Mouse (Mus musculus): ENCODE results near the gene Stmn1.

Gene Stmn1

DNA sequence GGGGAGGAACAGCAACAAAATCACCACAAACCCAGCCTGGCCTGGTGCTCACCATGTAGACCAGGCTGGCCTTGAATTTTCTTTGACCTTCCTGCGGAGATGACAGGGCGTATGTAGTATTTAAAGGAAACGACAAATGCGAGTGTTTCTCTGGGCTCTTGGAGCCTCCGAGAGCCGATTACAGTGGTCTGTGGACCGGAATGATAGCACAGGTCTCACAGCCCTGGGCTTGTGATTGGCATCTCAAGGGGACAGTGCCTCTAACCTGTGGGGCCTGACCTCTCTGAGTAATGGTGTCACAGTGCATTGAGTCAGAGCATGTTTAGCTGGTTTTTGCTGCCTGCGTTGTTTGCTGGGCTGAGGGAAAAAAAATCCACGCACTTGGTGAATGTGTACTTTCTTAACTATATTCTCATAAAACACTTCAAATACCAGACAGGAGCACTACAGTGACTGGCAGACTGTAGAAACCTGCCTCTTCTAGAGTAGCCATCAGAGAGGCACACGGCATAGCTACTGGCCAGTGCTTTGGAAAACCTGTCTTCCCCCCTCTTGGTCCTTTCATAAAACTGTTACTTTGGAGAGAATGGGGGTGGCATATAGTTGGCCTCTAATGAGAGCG is 46.3 kb downstream of the Stmn1 start:
- DNase-seq (ENCODE audit: low spot score) = no peak

GRCm38 (mm10) chr4:134515614-134516013 is 47.5 kb downstream of the Stmn1 start:
- DNase-seq (ENCODE audit: low spot score) = no peak

DNA sequence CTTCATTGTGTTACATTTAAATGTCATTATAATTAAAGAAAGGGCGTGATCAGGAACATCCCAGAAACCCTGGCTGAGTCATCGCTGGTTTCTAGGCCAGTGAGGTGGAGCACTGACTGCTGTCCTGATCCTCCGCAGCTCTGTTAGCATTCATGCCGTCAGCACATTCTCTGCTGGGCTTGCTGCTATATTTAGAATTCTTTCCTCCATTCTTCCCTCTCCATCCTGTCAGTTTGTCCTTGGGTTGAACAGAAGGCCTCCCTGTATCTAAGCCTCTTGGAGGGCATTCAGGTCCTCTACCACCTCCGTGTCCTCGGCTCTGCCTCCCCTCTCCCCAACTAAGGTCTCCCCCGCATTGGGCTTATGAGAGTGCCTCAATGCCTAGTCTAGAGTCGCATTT is 48.9 kb downstream of the Stmn1 start:
- DNase-seq (ENCODE audit: low spot score) = no peak

DNA sequence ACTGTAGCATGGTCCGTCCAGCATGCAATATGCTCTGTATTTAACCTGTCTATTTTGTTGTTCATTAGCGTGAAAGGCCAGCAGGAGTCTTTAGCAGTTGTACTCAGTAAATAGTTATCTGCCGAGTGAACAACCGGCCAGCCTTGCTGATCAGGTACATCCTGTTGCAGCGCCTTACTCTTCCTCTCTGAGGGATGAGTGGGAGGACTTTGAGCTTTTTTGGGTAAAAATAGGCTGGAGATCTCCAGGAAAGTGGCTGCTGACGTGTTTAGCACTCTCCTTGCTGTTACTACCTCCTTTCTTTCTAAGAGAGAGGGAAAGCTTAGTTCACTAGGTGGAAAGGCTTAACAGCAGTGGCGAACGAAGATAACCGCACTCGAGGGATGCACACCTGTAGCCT is 49.6 kb downstream of the Stmn1 start:
- no peak for DNase-seq (ENCODE audit: low spot score)

GRCm38 (mm10) chr4:134518541-134518940 is 50.4 kb downstream of the Stmn1 start:
- DNase-seq (ENCODE audit: low spot score) = no peak

GRCm38 (mm10) chr4:134519281-134519680 is 51.2 kb downstream of the Stmn1 start:
- DNase-seq (ENCODE audit: low spot score) = no peak

All from urinary bladder, postnatal 10 days (tissue).